Mouse (Mus musculus) lung, postnatal 0 days (tissue): Measurements from ENCODE around the gene Tmem186. TPM values are rescaled to one million over a fixed set of nuclear protein-coding genes. Genes with fewer than 3 reads are reported as not detected.
A peak's percentile ranks its signal among the peaks of the same experiment; 100 is the strongest.

Experiments
- ATAC-seq: fragments of 200-750 bp; cut with Nextera tagmentation; 2 replicates; pipeline ENCODE4 v1.8.0; 2017; ENCODE audit warnings: moderate library complexity
- DNase-seq: peaks from one replicate; pipeline ENCODE4 v3.0.0-alpha.2; 2016; ENCODE audit warnings: low spot score
- H3K27ac ChIP-seq: fragments of 300-500 bp; sonication (generic); 2 replicates; pipeline ENCODE4 v1.5.1; 2014; ENCODE audit warnings: antibody characterized with exemption, mild to moderate bottlenecking, low read length, mixed read lengths
- H3K27me3 ChIP-seq: fragments of 300-500 bp; sonication (generic); replicated peaks from 2 replicates; pipeline ENCODE4 v1.6.1; 2014; ENCODE audit warnings: low read length, mixed read lengths; ENCODE audit not compliant: insufficient read depth
- H3K36me3 ChIP-seq: fragments of 300-500 bp; sonication (generic); 2 replicates; pipeline ENCODE4 v1.6.1; 2014; ENCODE audit warnings: low read length, mixed read lengths; ENCODE audit not compliant: insufficient read depth
- H3K4me1 ChIP-seq: fragments of 300-500 bp; sonication (generic); 2 replicates; pipeline ENCODE4 v1.6.1; 2014; ENCODE audit warnings: antibody characterized with exemption, low read depth, low read length, mixed read lengths; ENCODE audit not compliant: insufficient read depth
- H3K4me2 ChIP-seq: fragments of 300-500 bp; sonication (generic); replicated peaks from 2 replicates; pipeline ENCODE4 v1.6.1; 2014; ENCODE audit warnings: low read depth, mild to moderate bottlenecking, low read length, moderate library complexity, mixed read lengths
- H3K4me3 ChIP-seq: fragments of 300-500 bp; sonication (generic); 2 replicates; pipeline ENCODE4 v1.5.1; 2014; ENCODE audit warnings: low read depth, low read length
- H3K9ac ChIP-seq: fragments of 300-500 bp; sonication (generic); replicated peaks from 2 replicates; pipeline ENCODE4 v1.6.1; 2014; ENCODE audit warnings: low read depth, mild to moderate bottlenecking
- H3K9me3 ChIP-seq: fragments of 300-500 bp; sonication (generic); 2 replicates; pipeline ENCODE4 v1.6.1; 2016; ENCODE audit warnings: low read length, mixed read lengths
- CTCF ChIP-seq: IDR thresholded peaks from 2 replicates; pipeline ENCODE4 v1.5.1; 2016; ENCODE audit warnings: antibody characterized with exemption, mild to moderate bottlenecking
- EP300 ChIP-seq: IDR thresholded peaks from 2 replicates; pipeline ENCODE4 v1.6.1; 2016; ENCODE audit warnings: antibody characterized with exemption, mild to moderate bottlenecking, control low read depth
- WGBS: fragments of 180-500 bp; shearing (Covaris S2); extraction: QIAGEN DNeasy Blood & Tissue Kit; methylation state at CpG from one replicate; pipeline ENCODE4 v1.1.7; 2014; 5-methylcytosine and 5-hydroxymethylcytosine counted together
- polyA plus RNA-seq: library from polyadenylated mRNA; unstranded; fragments of >200 nt; fragmentation: Nextera tagmentation; extraction: Ambion mirVana; gene quantifications from 2 replicates; pipeline ENCODE4 v1.2.1, GENCODE M21; 2015

Tmem186 gene
- polyA plus RNA-seq, 1 experiment from 2014 or later = 8.2 TPM

DNA sequence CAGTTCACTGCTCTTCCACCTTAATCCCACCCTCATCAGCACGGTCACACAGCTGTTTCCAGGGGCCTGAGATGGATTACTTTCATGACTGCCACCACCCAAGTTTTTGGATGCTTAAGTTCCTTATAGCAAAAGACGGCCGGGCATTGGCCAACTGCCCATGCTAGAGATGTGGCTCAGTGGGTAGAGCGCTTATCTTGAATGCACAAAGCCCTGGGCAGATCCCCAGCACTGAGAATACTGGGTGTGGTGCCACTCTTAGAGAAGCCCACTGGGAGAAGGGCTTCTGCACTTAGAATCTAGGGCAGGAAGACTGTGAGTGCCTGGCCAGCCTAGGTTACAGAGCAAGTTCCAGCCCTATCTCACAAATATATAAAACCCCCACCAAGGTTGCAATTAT is 41.2 kb upstream of the Tmem186 start:
- Histone ChIP-seq H3K9me3 (no peaks in the 10 kb centered on the region), H3K27me3 (no peaks in the 10 kb centered on the region), H3K36me3 (no peaks in the 10 kb centered on the region), H3K4me3 (no peak overlapping the region), H3K9ac (no peak overlapping the region), H3K4me2 (no peak overlapping the region), H3K27ac (no peak overlapping the region), H3K4me1 (no peaks in the 10 kb centered on the region)
- 65% methylated on average over 4 of the region's 4 CpGs for WGBS
- DNase-seq (no peak), ATAC-seq (no peak)
- no peak for TF ChIP-seq CTCF
- no peak for TF ChIP-seq EP300

DNA sequence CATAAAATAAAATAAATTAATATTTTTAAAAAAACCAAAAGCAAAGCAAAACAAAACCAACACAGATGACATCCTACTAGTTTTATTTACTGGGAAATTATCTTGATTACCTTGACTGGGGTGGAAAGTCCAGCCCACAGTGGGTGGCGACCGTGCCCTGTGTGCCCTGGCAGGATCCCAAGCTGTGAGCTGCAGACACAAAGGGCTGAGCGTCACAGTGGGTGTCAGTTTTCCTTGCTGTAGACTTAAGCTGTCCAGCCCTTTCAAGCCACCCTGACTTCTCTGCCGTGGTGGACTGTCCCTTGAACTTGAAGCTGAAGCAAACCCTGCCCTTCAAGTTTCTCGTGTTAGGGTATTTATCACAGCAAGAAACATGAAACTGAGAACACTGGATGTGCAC is 40.5 kb upstream of the Tmem186 start:
- H3K36me3 ChIP-seq = no peaks in the 10 kb centered on the region
- DNase-seq (peak; percentile 19), ATAC-seq (no peak)
- 45% methylated on average over 5 of the region's 5 CpGs for WGBS
- H3K4me2 ChIP-seq = no peak overlapping the region
- no peak overlapping the region for H3K4me3 ChIP-seq
- H3K9me3 ChIP-seq = no peaks in the 10 kb centered on the region
- H3K27me3 ChIP-seq = no peaks in the 10 kb centered on the region
- no peak overlapping the region for H3K27ac ChIP-seq
- no peak for TF ChIP-seq EP300
- TF ChIP-seq CTCF = no peak
- H3K9ac ChIP-seq = no peak overlapping the region
- no peaks in the 10 kb centered on the region for H3K4me1 ChIP-seq

DNA sequence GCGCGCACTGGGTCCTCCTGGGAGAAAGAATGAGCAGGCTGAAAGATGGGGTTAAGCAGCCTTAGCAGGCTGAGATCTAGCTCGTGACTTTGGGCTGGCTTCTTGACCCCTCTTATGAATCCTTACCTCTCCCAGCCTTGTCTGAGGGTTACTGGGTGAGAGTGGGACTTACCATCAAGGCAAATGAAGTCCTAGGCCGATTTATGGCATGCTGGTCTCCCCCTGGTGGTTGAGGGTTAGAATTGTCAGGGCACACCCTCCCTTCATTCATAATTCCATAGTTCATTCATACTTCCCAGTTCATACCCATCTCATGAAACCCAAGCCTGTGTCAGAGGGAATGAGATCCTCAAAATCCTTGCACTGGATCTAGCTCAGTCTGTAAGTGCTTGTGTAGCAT is 39.3 kb upstream of the Tmem186 start:
- ATAC-seq (no peak), DNase-seq (peak; percentile 82)
- H3K9me3 ChIP-seq = no peaks in the 10 kb centered on the region
- TF ChIP-seq EP300 (no peak), CTCF (peak; percentile 93)
- H3K27me3 ChIP-seq = no peaks in the 10 kb centered on the region
- H3K4me2 ChIP-seq = no peak overlapping the region
- H3K36me3 ChIP-seq = no peaks in the 10 kb centered on the region
- 58% methylated on average over 4 of the region's 4 CpGs for WGBS
- no peak overlapping the region for H3K9ac ChIP-seq
- no peaks in the 10 kb centered on the region for H3K4me1 ChIP-seq
- H3K27ac ChIP-seq = no peak overlapping the region
- no peak overlapping the region for H3K4me3 ChIP-seq

DNA sequence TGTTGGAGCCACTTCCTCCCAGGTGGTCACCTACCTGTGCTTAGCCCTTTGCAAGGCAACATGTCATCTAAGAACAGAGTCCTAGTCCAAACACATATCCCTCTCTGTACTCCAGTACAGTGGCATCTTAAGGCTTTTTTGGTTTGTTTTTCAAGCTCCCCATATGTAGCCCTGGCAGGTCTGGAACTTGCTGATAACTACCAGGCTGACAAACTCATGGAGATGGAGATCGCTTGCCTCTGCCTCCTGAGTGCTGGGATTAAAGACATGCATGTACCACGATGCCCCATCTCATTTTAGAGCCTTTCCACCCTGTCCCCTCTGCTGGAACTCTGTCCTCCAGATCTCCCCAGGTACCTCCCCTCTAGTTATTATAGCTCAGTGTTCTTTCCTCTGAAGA is 38.7 kb upstream of the Tmem186 start:
- no peak for DNase-seq
- no peaks in the 10 kb centered on the region for H3K4me1 ChIP-seq
- H3K9me3 ChIP-seq = no peaks in the 10 kb centered on the region
- no peaks in the 10 kb centered on the region for H3K36me3 ChIP-seq
- H3K27ac ChIP-seq = no peak overlapping the region
- no peak for TF ChIP-seq CTCF
- no peak for TF ChIP-seq EP300
- WGBS = 73% methylated on average over 2 of the region's 2 CpGs
- H3K4me3 ChIP-seq = no peak overlapping the region
- no peak overlapping the region for H3K9ac ChIP-seq
- no peaks in the 10 kb centered on the region for H3K27me3 ChIP-seq
- no peak for ATAC-seq
- H3K4me2 ChIP-seq = no peak overlapping the region

DNA sequence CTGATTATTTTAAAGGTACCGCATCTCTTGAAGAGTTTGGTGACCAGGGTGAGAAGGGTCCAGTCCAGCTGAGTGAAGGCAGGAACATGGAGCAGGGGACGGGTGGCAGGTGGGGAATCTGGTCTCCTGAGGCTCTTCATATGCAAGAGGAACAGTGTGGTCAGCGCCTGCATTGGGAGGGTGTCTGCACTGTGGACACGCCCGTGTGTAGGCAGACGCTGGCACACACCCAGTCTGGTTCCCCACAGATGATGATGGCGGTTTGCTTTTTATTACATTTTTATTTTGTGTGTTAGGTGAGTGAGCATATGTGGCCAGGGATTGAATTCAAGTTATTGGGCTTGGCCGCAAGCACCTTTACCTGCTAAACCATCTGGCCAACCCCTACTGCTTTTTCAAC is 38.0 kb upstream of the Tmem186 start:
- no peak for ATAC-seq

DNA sequence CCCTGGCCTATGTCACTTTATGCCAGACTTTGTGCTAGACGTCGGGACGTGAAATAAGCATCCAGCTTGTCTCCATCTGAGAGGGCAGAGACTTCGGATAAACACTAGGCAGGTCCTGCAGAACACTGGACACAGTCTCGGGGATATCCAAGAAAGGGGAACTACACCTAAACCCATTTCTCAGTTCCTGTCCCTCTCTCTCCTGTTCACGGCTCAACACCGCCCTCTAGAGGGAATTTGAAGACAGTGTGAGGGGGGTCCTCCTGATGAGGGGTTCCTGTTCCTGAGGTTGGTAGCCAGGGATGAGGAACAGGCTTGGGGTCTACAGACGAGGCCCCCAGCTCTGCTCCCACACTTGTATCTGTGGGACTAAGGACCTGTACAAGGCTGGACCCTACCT is 36.7 kb upstream of the Tmem186 start:
- 3% methylated on average over 8 of the region's 8 CpGs for WGBS
- TF ChIP-seq CTCF (peak; percentile 94), EP300 (no peak)
- H3K36me3 ChIP-seq = no peaks in the 10 kb centered on the region
- peaks cover 14% of the 10 kb centered on the region for H3K4me1 ChIP-seq
- DNase-seq = peak; percentile 79
- no peak overlapping the region for H3K4me3 ChIP-seq
- no peak overlapping the region for H3K27ac ChIP-seq
- H3K27me3 ChIP-seq = no peaks in the 10 kb centered on the region
- 0 out of 2 replicates have a peak overlapping the region, but pooled peaks have one; percentile 12 for H3K4me2 ChIP-seq
- ATAC-seq = no peak
- no peaks in the 10 kb centered on the region for H3K9me3 ChIP-seq
- no peak overlapping the region for H3K9ac ChIP-seq

More for the DNA sequence above, 38.0 kb upstream of the Tmem186 start:
- Histone ChIP-seq H3K4me3 (no peak overlapping the region), H3K9me3 (no peaks in the 10 kb centered on the region), H3K9ac (no peak overlapping the region), H3K27me3 (no peaks in the 10 kb centered on the region), H3K27ac (no peak overlapping the region), H3K4me1 (peaks cover 3% of the 10 kb centered on the region; the same call in 1 of the 2 replicates), H3K4me2 (no peak overlapping the region), H3K36me3 (no peaks in the 10 kb centered on the region)
- 82% methylated on average over 8 of the region's 8 CpGs for WGBS
- no peak for DNase-seq
- no peak for TF ChIP-seq CTCF
- no peak for TF ChIP-seq EP300

DNA sequence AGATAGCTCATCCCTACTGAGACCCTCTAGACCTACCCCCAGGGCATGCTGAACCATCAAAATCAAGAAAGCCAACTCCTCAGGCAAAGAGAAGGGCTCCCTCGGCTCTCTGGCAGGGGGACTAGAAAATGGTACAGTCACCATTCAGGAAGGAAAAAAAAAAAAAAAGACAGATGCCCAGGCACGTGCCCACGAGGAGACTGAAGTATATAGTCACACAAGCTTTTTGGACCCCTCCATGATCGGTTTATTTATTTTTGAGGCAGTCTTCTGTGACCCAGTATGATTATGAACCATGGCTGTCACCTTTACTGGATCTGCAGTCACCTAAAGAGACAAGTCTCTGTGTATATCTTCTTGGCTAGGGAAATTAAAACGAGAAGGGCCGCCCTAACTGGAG is 35.8 kb upstream of the Tmem186 start:
- TF ChIP-seq EP300 = no peak
- no peak for TF ChIP-seq CTCF
- Histone ChIP-seq H3K9ac (no peak overlapping the region), H3K27me3 (no peaks in the 10 kb centered on the region), H3K4me1 (peaks cover 15% of the 10 kb centered on the region), H3K27ac (no peak overlapping the region), H3K36me3 (no peaks in the 10 kb centered on the region), H3K4me2 (no peak overlapping the region), H3K9me3 (no peaks in the 10 kb centered on the region), H3K4me3 (no peak overlapping the region)
- whole genome bisulfite sequencing = 55% methylated on average over 6 of the region's 6 CpGs
- DNase-seq = no peak
- no peak for ATAC-seq
